Mouse (Mus musculus) G1E (cell line): ENCODE data around the gene Slfn9. TPM values are rescaled to one million over a fixed set of nuclear protein-coding genes. Genes with fewer than 3 reads are reported as not detected.
"Not testable (repeated sequence)": the region's sequence is repeated elsewhere in the genome, so short reads cannot be mapped to it uniquely, and the experiment has no call there.

Source experiments
- ATAC-seq: 2 replicates; pipeline ENCODE4 v1.8.0; 2016; ENCODE audit warnings: mild to moderate bottlenecking; ENCODE audit not compliant: insufficient number of reproducible peaks, poor library complexity, low FRiP score, severe bottlenecking; ENCODE audit errors: extremely low read depth
- DNase-seq: peaks from one replicate; pipeline ENCODE4 v3.0.0; 2012; ENCODE audit warnings: low spot score
- H3K27me3 ChIP-seq: 2 replicates; pipeline ENCODE4 v1.6.1; 2012; ENCODE audit warnings: mild to moderate bottlenecking, low read length, inconsistent platforms; ENCODE audit not compliant: insufficient read depth
- H3K36me3 ChIP-seq: replicated peaks from 2 replicates; pipeline ENCODE3; 2012; ENCODE audit warnings: mild to moderate bottlenecking, inconsistent platforms
- H3K4me1 ChIP-seq: 2 replicates; pipeline ENCODE4 v1.6.1; 2012; ENCODE audit warnings: low read depth, low read length, inconsistent platforms, mixed read lengths; ENCODE audit not compliant: insufficient read depth
- H3K4me3 ChIP-seq: 2 replicates; pipeline ENCODE4 v1.5.1; 2012; ENCODE audit warnings: low read depth, mild to moderate bottlenecking, inconsistent platforms, low read length, moderate library complexity, mixed read lengths
- H3K9me3 ChIP-seq: replicated peaks from 2 replicates; pipeline ENCODE4 v1.6.1; 2012; ENCODE audit warnings: inconsistent platforms
- CTCF ChIP-seq: IDR thresholded peaks from 2 replicates; pipeline ENCODE4 v1.5.1; 2012; ENCODE audit warnings: low read depth, low read length, inconsistent platforms, mixed read lengths
- GATA1 ChIP-seq: IDR thresholded peaks from 2 replicates; pipeline ENCODE4 v1.6.1; 2012; ENCODE audit warnings: borderline replicate concordance, low read length, inconsistent platforms, mixed read lengths
- GATA2 ChIP-seq: IDR thresholded peaks from 2 replicates; pipeline ENCODE4 v1.6.1; 2012; ENCODE audit warnings: low read depth, low read length, inconsistent platforms, borderline replicate concordance
- POLR2AphosphoS5 ChIP-seq: IDR thresholded peaks from 2 replicates; pipeline ENCODE4 v1.6.1; 2012; ENCODE audit warnings: low read depth, low read length, inconsistent platforms; ENCODE audit not compliant: insufficient replicate concordance
- TAL1 ChIP-seq: conservative IDR thresholded peaks from 2 replicates; pipeline ENCODE4 v1.6.1; 2012; ENCODE audit warnings: low read depth, low read length, inconsistent platforms, mixed read lengths
- polyA plus RNA-seq: library from polyadenylated mRNA; stranded (reverse); fragments of >175 nt; gene quantifications from 2 replicates; pipeline ENCODE4 v1.2.3, GENCODE M21; 2012
- total RNA-seq, 2 experiments: library from RNA; stranded (forward) in 1 of 2; stranded (reverse) in 1 of 2; fragments of 200-1000 nt in 1 of 2; fragments of >200 nt in 1 of 2; fragmentation: Nextera tagmentation in 1 of 2; gene quantifications; 2 replicates each; pipeline ENCODE4 v1.2.3; 2014 to 2017

Slfn9 gene
- total and polyA plus RNA-seq, 3 experiments = 0.33 TPM; not detected in 2

DNA sequence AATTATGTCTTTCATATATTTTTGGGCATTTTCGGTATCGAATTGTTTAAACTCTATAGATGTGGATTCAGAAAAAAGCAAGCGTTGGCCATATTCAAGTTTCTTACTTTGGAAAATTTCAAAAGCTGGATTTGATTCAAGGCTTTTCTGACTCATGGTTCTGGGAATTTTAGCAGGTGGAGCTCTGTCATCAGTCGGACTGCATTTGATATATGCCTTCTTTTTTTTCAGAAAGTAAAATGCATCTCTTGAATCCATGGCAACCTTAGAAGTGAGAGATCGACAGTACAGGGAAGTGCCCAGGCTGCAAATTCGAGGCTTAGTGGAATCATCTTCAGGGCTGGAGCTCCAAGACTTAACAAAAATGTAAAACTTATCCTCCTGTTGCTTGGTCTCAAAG is 4.0 kb downstream of the Slfn9 start:
- H3K27me3 ChIP-seq = peaks cover 11% of the 10 kb centered on the region
- ATAC-seq = no peak
- no peak for TF ChIP-seq GATA1
- TF ChIP-seq TAL1 = no peak
- no peak for TF ChIP-seq GATA2
- no peak for TF ChIP-seq POLR2AphosphoS5
- TF ChIP-seq CTCF = no peak
- no peaks in the 10 kb centered on the region for H3K36me3 ChIP-seq
- no peak overlapping the region for H3K4me3 ChIP-seq
- no peaks in the 10 kb centered on the region for H3K9me3 ChIP-seq
- no peaks in the 10 kb centered on the region for H3K4me1 ChIP-seq
- DNase-seq = no peak

DNA sequence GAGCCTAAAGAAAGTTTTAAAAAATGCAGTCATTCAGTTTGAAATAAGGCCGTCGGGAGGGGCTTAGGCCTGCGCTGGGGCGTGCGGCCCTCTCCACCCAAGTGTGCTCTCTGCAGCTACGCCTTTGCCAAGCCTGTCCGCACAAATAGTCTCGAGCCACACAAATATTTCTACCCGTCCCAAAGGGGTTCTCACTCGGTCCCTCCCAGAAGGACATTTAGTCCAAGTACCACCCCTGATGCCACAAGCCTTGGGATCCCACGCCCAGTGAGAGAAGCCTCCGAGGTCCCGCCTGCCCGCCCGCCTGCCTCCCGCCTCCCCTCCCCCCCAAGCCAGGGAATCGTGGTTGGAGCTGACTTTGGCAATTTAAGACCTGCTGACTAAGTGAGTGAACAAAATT is 8.4 kb downstream of the Slfn9 start:
- H3K9me3 ChIP-seq = no peaks in the 10 kb centered on the region
- no peaks in the 10 kb centered on the region for H3K36me3 ChIP-seq
- TF ChIP-seq TAL1 = no peak
- TF ChIP-seq GATA1 = no peak
- no peak for TF ChIP-seq CTCF
- no peak for TF ChIP-seq POLR2AphosphoS5
- TF ChIP-seq GATA2 = no peak
- DNase-seq = no peak
- no peak for ATAC-seq
- H3K4me1 ChIP-seq = no peaks in the 10 kb centered on the region
- no peak overlapping the region for H3K4me3 ChIP-seq
- peaks cover 7% of the 10 kb centered on the region for H3K27me3 ChIP-seq

DNA sequence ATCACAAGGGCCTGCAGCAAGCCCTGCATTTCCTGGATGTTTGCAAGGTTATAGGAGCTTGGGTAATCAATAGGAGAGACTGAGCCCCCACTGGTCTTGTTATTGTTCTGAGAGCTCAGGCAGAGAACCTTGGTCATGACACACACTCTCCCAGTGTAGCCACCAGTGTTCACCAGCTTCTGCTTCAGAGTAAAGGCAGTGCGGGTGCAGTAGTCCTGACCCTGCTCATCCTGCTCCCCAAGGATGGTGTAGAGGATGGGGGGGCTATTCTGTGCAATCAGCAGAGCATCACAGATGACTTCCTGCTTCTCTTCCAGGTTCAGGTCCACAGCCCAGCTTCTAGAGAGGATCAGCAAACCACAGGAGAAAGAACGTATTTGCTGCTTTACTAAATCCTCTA is 9.2 kb downstream of the Slfn9 start:
- H3K4me1 ChIP-seq, ATAC-seq, H3K9me3 ChIP-seq, H3K27me3 ChIP-seq, H3K4me3 ChIP-seq, H3K36me3 ChIP-seq, DNase-seq: not testable (repeated sequence)

DNA sequence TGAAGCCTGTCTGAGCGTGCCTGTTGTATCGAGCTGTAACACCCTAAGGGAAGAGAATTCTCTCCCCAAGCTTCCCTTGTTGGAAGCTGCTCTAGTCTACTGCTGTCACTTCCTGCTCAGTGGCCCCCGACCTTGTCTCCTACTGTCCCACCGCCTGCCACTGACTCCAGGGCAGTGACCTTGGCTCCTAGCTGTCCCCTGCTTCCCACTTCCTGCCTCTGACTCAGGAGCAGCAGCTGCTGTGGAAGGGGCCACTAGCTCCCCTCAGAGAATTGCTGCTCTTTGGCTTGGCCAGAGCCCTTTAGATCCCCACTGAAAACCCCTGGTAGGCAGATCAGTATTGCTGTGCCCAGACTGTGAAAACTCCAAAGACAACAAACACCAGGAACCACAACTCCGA is 17.7 kb downstream of the Slfn9 start:
- H3K4me3 ChIP-seq = no peak overlapping the region
- H3K4me1 ChIP-seq = peaks cover 20% of the 10 kb centered on the region
- H3K27me3 ChIP-seq = peaks cover 2% of the 10 kb centered on the region
- no peaks in the 10 kb centered on the region for H3K36me3 ChIP-seq
- TF ChIP-seq TAL1 (no peak), CTCF (no peak), POLR2AphosphoS5 (no peak), GATA1 (no peak), GATA2 (no peak)
- DNase-seq = no peak
- no peak for ATAC-seq
- H3K9me3 ChIP-seq = no peaks in the 10 kb centered on the region

DNA sequence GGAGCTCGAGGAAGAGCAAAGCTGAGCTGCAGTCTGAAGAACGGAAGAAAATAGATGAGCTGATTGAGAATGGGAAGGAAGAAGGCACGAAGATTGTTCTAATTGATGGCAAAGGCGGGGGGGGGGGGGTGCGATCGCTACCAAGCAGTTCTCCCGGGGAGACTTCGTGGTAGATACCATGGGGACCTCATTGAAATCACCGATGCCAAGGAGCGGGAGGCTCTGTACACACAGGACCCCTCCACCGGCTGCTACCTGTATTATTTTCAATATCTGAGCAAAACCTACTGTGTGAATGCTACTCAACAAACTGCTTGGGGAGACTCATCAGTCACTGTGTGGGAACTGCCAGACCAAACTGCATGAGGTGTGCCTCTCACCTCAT is 20.0 kb downstream of the Slfn9 start:
- ATAC-seq (no peak), DNase-seq (no peak)
- Histone ChIP-seq H3K4me3 (no peak overlapping the region), H3K36me3 (no peaks in the 10 kb centered on the region), H3K4me1 (peaks cover 14% of the 10 kb centered on the region), H3K27me3 (peaks cover 4% of the 10 kb centered on the region), H3K9me3 (no peaks in the 10 kb centered on the region)
- TF ChIP-seq GATA2 = no peak
- TF ChIP-seq CTCF = no peak
- no peak for TF ChIP-seq POLR2AphosphoS5
- no peak for TF ChIP-seq TAL1

DNA sequence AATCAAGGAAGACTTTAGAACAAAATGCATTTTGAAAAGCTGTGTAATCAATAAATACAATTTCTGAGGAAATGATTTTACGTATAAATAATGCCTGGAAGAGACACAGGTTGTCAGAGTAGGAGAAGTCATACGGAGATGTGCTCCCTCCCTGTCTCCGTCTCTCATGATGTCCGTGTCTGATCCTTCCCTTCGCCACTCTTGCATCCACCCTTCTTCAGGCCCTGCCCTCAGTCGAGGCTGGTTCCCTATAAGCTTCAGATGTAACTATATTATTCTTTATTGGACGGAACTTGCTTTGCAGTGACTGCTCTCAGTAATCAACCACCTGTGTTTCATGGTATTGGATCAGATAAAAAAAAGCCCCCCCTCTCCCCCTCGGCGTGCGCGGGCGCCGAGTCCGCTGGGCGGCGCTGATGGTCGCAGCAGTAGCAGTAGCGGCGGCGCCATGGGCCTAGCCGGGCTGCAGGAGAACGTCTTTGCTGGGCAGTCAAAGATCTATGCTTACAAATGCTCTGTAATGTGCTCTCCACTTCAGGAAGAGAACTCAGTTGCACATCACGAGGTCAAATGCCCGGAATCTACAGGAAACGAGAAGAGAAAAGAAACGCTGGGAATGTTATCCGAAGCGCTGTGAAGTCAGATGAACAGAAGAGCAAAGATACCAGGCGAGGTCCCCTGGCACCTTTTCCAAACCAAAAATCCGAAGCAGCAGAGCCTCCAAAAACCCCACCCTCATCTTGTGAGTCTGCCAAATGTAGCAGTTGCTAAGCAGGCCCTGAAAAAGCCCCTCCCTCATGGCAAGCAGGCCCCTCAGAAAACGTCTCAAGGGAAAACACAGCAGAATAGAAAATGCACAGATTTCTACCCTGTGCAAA is 20.7 kb downstream of the Slfn9 start:
- no peak for TF ChIP-seq GATA2
- TF ChIP-seq POLR2AphosphoS5 = no peak
- no peak for TF ChIP-seq CTCF

DNA sequence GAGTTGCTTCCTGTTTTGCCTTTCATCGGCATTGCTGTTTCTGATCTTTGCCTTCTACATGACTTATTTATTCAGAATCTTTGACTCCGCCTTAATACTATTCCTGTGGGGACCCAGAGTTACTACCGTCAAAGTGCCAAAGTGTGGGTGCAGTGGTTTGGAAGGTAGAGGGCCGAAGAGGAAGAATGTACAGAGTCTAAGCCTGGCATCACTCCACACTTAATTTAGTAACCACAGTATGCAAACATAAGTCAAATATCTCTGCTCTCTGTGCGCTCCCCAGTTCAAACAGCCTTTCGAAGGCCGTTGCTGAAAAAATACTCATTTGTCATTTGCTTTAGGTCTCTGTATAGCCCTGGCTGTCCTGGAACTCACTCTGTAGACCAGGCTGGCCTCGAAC is 29.4 kb downstream of the Slfn9 start:
- Histone ChIP-seq H3K9me3 (no peaks in the 10 kb centered on the region), H3K36me3 (no peaks in the 10 kb centered on the region), H3K27me3 (peaks cover 17% of the 10 kb centered on the region; the same call in 1 of the 2 replicates), H3K4me3 (no peak overlapping the region), H3K4me1 (peaks cover 10% of the 10 kb centered on the region; the same call in 1 of the 2 replicates)
- DNase-seq = no peak
- TF ChIP-seq CTCF = no peak
- TF ChIP-seq GATA2 = no peak
- TF ChIP-seq POLR2AphosphoS5 = no peak
- no peak for TF ChIP-seq GATA1
- no peak for TF ChIP-seq TAL1
- no peak for ATAC-seq

More for the DNA sequence above, 20.7 kb downstream of the Slfn9 start:
- no peaks in the 10 kb centered on the region for H3K9me3 ChIP-seq
- ATAC-seq = no peak
- no peaks in the 10 kb centered on the region for H3K36me3 ChIP-seq
- no peak overlapping the region for H3K4me3 ChIP-seq
- DNase-seq = no peak
- peaks cover 13% of the 10 kb centered on the region for H3K4me1 ChIP-seq
- H3K27me3 ChIP-seq = peaks cover 4% of the 10 kb centered on the region
